7 mouse cellular contexts compared by ENCODE assay signal in genomic region chr10:85598093-85598599, GRCm38 (mm10).
DNase-seq lines count a peak whose midpoint lies in the region; ATAC-seq lines count a peak whose summit lies in the region.

No protein-coding gene starts in this region.

- peak overlapping the region; percentile 52 for H3K4me3 ChIP-seq in hindbrain, embryonic 12.5 days
- H3K4me3 ChIP-seq in limb, embryonic 12.5 days (replicated peaks): peak overlapping the region; percentile 48
- H3K4me3 ChIP-seq in neural tube, embryonic 13.5 days: peak overlapping the region; percentile 52

- no peaks in the 10 kb centered on the region for H3K4me1 ChIP-seq in hindbrain, embryonic 12.5 days
- H3K4me1 ChIP-seq in limb, embryonic 12.5 days (replicated peaks): no peaks in the 10 kb centered on the region
- H3K4me1 ChIP-seq in neural tube, embryonic 13.5 days (replicated peaks): peaks cover 17% of the 10 kb centered on the region

- no peaks in the 10 kb centered on the region for H3K36me3 ChIP-seq in hindbrain, embryonic 12.5 days
- no peaks in the 10 kb centered on the region for H3K36me3 ChIP-seq in limb, embryonic 12.5 days
- H3K36me3 ChIP-seq in neural tube, embryonic 13.5 days: no peaks in the 10 kb centered on the region

- peak overlapping the region; percentile 72 for H3K9ac ChIP-seq in hindbrain, embryonic 12.5 days
- H3K9ac ChIP-seq in limb, embryonic 12.5 days (replicated peaks): peak overlapping the region; percentile 59
- H3K9ac ChIP-seq in neural tube, embryonic 13.5 days: peak overlapping the region; percentile 81

- peak; percentile 66 for DNase-seq in adrenal gland, adult 8-10 months
- peak; percentile 62 for DNase-seq in cerebellum, adult 8-10 months
- DNase-seq in gastrocnemius, adult 18-20 months (ENCODE audit: low spot score): peak; percentile 53

- H3K9me3 ChIP-seq in hindbrain, embryonic 12.5 days (replicated peaks): no peaks in the 10 kb centered on the region
- no peaks in the 10 kb centered on the region for H3K9me3 ChIP-seq in limb, embryonic 12.5 days
- no peaks in the 10 kb centered on the region for H3K9me3 ChIP-seq in neural tube, embryonic 13.5 days

- peak; percentile 41 for ATAC-seq in hindbrain, embryonic 12.5 days (ENCODE audit: low FRiP score)
- peak; percentile 62; the same call in 1 of the 2 replicates for ATAC-seq in limb, embryonic 12.5 days (ENCODE audit: insufficient number of reproducible peaks, insufficient read depth, low FRiP score, low TSS enrichment, low read depth)
- ATAC-seq in neural tube, embryonic 13.5 days (ENCODE audit: low read depth): peak; percentile 61
- ATAC-seq in megakaryocyte-erythroid progenitor cell, adult 5-6 weeks (replicated peaks; ENCODE audit: low FRiP score, low TSS enrichment, poor library complexity, severe bottlenecking): no peak

- H3K27me3 ChIP-seq in hindbrain, embryonic 12.5 days: 0 out of 2 replicates have a peak, but pooled peaks cover 2% of the 10 kb centered on the region
- peaks cover 16% of the 10 kb centered on the region for H3K27me3 ChIP-seq in limb, embryonic 12.5 days
- H3K27me3 ChIP-seq in neural tube, embryonic 13.5 days: peaks cover 6% of the 10 kb centered on the region

- no peak overlapping the region for H3K27ac ChIP-seq in hindbrain, embryonic 12.5 days
- H3K27ac ChIP-seq in limb, embryonic 12.5 days: no peak overlapping the region
- H3K27ac ChIP-seq in neural tube, embryonic 13.5 days (replicated peaks): peak overlapping the region; percentile 1

- peak overlapping the region; percentile 82 for H3K4me2 ChIP-seq in hindbrain, embryonic 12.5 days (replicated peaks)
- H3K4me2 ChIP-seq in limb, embryonic 12.5 days: peak overlapping the region; percentile 90
- H3K4me2 ChIP-seq in neural tube, embryonic 13.5 days: peak overlapping the region; percentile 88

- 44% methylated on average over 9 of the region's 9 CpGs for WGBS in hindbrain, embryonic 12.5 days
- WGBS in limb, embryonic 12.5 days: 43% methylated on average over 9 of the region's 9 CpGs
- 41% methylated on average over 9 of the region's 9 CpGs for WGBS in neural tube, embryonic 13.5 days
